Mouse (Mus musculus) heart, postnatal 25 days (tissue): ENCODE measurements around the gene Afg3l1. TPM values are rescaled to one million over a fixed set of nuclear protein-coding genes. Genes with fewer than 3 reads are reported as not detected.
"Not testable (repeated sequence)": the region's sequence is repeated elsewhere in the genome, so short reads cannot be mapped to it uniquely, and the experiment has no call there.

Experiments
- DNase-seq: peaks from one replicate; pipeline ENCODE4 v3.0.0; 2022; ENCODE audit warnings: low spot score
- intact Hi-C: fragments of 180-260 bp; cut with DNase I; formaldehyde crosslinking; loops from one replicate; pipeline ENCODE4 v1.15.1; 2025
- total RNA-seq, 2 experiments: library from RNA; stranded (reverse); gene quantifications; 2 replicates each; pipeline ENCODE4 v1.2.3; 2021

The Afg3l1 gene
- total RNA-seq, 2 experiments from 2014 or later = 58.0 to 58.2 TPM

GRCm38 (mm10) chr8:123510819-123511218, 33.1 kb downstream of the Afg3l1 start:
- DNase-seq = no peak
- intact Hi-C loops = no loop called here

GRCm38 (mm10) chr8:123514136-123514535, 36.4 kb downstream of the Afg3l1 start:
- no peak for DNase-seq
- intact Hi-C loops = no loop called here

GRCm38 (mm10) chr8:123514781-123515539, 37.3 kb downstream of the Afg3l1 start, which contains the start of gene Dbndd1:
TSS of gene Dbndd1 (minus strand) at chr8:123515463.
- no peak for DNase-seq
- intact Hi-C loops = no loop called here

GRCm38 (mm10) chr8:123515540-123515897, 37.8 kb downstream of the Afg3l1 start:
- DNase-seq = no peak
- intact Hi-C loops = no loop called here

GRCm38 (mm10) chr8:123516596-123516995, 38.9 kb downstream of the Afg3l1 start:
- intact Hi-C loops = no loop called here
- DNase-seq = no peak

GRCm38 (mm10) chr8:123518172-123518571, 40.5 kb downstream of the Afg3l1 start:
- DNase-seq = no peak
- intact Hi-C loops = no loop called here

GRCm38 (mm10) chr8:123518667-123519066, 41.0 kb downstream of the Afg3l1 start, which contains the start of gene Gas8:
TSS of gene Gas8 (plus strand) at chr8:123518834.
- intact Hi-C loops = no loop called here
- DNase-seq = peak; percentile 82

GRCm38 (mm10) chr8:123520048-123520447, 42.3 kb downstream of the Afg3l1 start:
- DNase-seq, intact Hi-C loops: not testable (repeated sequence)

- no peak for DNase-seq
- intact Hi-C loops = no loop called here
Measured at GRCm38 (mm10) chr8:123527720-123528489, 50.2 kb downstream of the Afg3l1 start.

GRCm38 (mm10) chr8:123536242-123536989, 58.7 kb downstream of the Afg3l1 start:
- DNase-seq = no peak
- intact Hi-C loops = no loop called here

GRCm38 (mm10) chr8:123536990-123537380, 59.3 kb downstream of the Afg3l1 start:
- DNase-seq = no peak
- intact Hi-C loops = no loop called here

GRCm38 (mm10) chr8:123537641-123538040, 59.9 kb downstream of the Afg3l1 start:
- peak; percentile 34 for DNase-seq
- intact Hi-C loops = not testable (repeated sequence)

Other genes with a start within 250 kb of the Afg3l1 start
- gene Spata2l, start 241.7 kb upstream of the Afg3l1 start, total RNA-seq = 1 to 10 TPM; 5.9 to 6.8 TPM
- 10 to 100 TPM; 11.9 to 12.1 TPM for gene Zfp276, start 223.7 kb upstream of the Afg3l1 start, total RNA-seq
- 10 to 100 TPM; 29.9 to 31.2 TPM for gene Vps9d1, start 223.6 kb upstream of the Afg3l1 start, total RNA-seq
- gene Fanca, start 159.3 kb upstream of the Afg3l1 start, total RNA-seq = 1 to 10 TPM; 1.7 to 3.0 TPM
- gene Spire2, start 145.2 kb upstream of the Afg3l1 start, total RNA-seq = under 1 TPM; 0.10 to 0.20 TPM
- gene Tcf25, start 104.2 kb upstream of the Afg3l1 start, total RNA-seq = 100 to 1,000 TPM; 113 to 157 TPM
- not detected for gene Mc1r, start 70.8 kb upstream of the Afg3l1 start, total RNA-seq
- gene Tubb3, start 66.5 kb upstream of the Afg3l1 start, total RNA-seq = under 1 TPM; 0.25 to 0.34 TPM
- gene Def8, start 54.4 kb upstream of the Afg3l1 start, total RNA-seq = 10 to 100 TPM; 56.9 to 59.6 TPM
- not detected for gene Dbndd1, start 37.6 kb downstream of the Afg3l1 start, total RNA-seq
- gene Gas8, start 40.9 kb downstream of the Afg3l1 start, total RNA-seq = 1 to 10 TPM; 4.6 TPM
- 1 to 10 TPM; 6.4 to 7.7 TPM for gene Rhou, start 176.0 kb downstream of the Afg3l1 start, total RNA-seq